Mouse (Mus musculus) liver (tissue): ENCODE results near the gene Gm28044.
A peak's percentile ranks its signal among the peaks of the same experiment; 100 is the strongest.
"Not testable (repeated sequence)": the region's sequence is repeated elsewhere in the genome, so short reads cannot be mapped to it uniquely, and the experiment has no call there.

ENCODE experiments used
- DNase-seq: peaks from one replicate; pipeline ENCODE4 v3.0.0-alpha.2; 2020; ENCODE audit warnings: mixed read lengths

The Gm28044 gene

GRCm38 (mm10) chr13:67360131-67360744 lies at the start of gene Gm28044, which contains the start of gene Zfp953:
Gm28044 (minus strand) TSS chr13:67360536.
Zfp953 (minus strand) TSS chr13:67360605.
- DNase-seq, result peak; percentile 80

GRCm38 (mm10) chr13:67399183-67399903 lies 39.0 kb upstream of the Gm28044 start, which contains the start of gene Zfp429:
Zfp429 (minus strand) TSS chr13:67399819.
- DNase-seq, result peak; percentile 64

- not testable (repeated sequence) for DNase-seq
Measured at GRCm38 (mm10) chr13:67376255-67376654, 15.9 kb upstream of the Gm28044 start.

DNA sequence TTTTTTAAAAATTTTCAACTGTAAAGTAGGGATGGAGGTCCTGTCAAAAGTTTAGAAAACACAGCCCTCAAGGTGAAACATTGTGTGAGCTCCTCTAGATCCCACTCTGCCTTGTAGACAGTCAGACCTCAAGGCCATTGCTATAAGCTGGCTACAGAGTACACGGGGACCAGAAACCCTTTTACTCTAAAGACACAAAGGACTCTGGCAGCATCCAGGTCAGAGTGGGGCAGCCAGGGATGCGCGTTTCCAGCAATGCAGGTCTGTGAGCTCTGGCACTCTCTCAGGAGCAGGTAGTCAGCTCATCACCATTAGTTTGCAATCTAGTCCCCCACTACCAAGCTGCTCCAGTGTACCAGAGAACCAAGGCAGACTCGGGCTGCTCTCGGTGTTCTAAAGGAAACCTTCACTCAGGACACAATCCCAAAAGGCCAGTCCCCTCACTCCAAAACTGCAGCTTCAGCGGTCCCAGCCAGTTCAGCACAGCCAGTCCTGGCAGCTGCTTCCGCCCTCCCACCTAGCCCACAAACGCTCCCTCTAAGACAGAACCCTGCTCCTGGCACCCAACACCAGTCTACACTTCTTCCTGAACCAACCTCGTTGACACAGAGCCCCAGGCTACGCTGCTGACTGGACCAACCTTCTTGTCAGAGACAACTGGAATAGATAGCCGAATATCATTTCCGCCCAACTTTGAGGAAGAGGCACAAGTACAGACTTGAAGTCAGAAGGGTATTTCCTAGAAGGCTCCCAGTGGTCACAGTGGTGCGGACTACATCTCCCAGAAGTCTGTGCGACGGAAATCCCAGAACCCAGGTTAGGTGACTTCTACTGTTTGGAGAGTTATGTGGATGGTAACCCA lies 14.9 kb upstream of the Gm28044 start, which contains the start of the genes Gm28041 and Zfp456:
Gene Gm28041 (minus strand): TSS at position 684 of the 862 bp plus-strand sequence.
Gene Zfp456 (minus strand): TSS at position 761 of the 862 bp plus-strand sequence.
- DNase-seq, result peak; percentile 68

GRCm38 (mm10) chr13:67351854-67352253 lies 8.5 kb downstream of the Gm28044 start:
- no peak for DNase-seq

DNA sequence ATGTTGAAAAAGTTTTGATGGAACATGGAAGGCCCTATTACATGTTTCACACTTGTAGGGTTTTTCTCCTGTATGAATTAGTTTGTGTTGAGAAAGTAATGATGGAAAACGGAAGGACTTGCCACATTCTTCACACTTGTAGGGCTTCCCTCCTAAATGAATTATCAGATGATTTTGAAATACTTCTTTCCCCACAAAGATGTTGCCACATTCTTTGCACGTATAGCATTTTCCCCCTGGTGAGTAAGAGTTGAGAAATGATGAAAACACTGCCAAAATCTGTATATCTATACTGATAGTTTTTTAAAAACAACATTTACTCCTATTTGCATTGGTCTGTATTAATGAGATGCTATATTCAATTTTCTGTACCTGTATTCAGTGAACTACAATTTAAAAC lies 16.9 kb downstream of the Gm28044 start:
- DNase-seq, result no peak

DNA sequence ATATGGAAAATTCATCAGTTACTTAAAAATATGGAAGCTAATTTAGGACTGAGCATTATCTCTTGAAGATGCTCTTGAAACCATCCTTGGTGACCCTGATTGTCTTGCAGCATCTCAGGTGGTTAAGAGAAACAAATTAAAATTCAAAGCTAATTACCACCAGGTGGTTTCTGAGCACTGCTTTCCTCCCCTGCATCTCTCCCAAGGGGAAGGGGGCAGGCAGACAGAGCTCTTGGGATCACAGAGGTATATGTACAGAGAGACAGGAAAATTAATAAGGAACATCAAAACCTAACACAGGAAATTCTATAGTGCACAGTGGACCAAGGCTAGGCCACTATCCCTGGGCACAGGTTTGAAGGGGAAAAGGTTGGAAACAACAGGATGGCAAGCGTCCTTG lies 27.5 kb downstream of the Gm28044 start:
- DNase-seq, result peak; percentile 3

DNA sequence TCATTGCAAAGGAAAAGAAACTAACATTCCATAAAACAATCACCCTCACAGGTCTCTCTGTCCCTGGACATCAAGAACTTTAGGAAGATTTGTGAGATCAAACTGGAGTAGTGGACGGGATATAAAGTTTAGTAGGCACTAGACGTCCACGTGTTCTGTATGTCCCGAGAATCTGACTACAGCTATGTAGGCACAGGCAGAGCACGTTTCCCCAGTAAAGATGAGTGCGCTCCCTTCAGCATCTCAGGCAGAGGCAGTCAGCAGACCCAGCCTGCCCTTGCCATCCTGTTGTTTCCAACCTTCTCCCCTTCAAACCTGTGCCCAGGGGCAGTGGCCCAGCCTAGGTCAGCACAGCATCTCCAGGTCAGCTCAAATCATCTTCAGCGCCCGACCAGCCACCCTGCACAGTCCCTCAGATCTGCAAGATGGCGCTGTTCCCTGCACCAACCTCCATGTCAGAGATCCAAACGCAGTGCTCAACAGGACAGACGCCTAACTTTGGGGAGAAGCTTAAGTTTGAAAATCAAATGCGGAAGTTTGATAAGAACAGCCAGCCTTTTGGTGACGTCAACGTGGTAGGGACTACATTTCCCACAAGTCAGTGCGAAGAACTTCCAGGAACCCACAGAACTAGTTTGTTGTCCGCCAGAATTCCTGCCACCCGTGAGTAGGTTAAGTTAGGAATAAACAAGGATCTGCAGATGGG lies 28.2 kb downstream of the Gm28044 start, which contains the start of gene Zfp595:
Gene Zfp595 (minus strand): TSS at position 552 of the 706 bp plus-strand sequence.
- peak; percentile 76 for DNase-seq

DNA sequence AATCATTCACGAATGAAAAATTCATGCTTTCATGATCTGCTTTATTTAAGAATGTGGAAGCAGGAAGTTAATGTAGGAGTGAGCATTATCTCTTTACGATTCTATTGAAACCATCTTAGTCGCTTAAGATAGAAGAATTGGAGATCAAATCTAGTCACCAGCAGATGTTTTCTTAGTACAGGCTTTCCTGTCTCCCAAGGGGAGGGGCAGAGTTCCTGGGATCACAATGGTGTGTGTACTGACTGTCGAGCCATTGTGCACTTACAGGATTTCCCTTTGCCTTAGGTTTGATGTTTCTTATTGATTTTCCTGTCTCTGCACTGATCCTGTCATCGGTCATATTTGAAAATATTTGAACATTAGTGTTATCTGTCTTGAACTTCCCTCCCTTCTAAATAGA lies 53.6 kb downstream of the Gm28044 start:
- no peak for DNase-seq

DNA sequence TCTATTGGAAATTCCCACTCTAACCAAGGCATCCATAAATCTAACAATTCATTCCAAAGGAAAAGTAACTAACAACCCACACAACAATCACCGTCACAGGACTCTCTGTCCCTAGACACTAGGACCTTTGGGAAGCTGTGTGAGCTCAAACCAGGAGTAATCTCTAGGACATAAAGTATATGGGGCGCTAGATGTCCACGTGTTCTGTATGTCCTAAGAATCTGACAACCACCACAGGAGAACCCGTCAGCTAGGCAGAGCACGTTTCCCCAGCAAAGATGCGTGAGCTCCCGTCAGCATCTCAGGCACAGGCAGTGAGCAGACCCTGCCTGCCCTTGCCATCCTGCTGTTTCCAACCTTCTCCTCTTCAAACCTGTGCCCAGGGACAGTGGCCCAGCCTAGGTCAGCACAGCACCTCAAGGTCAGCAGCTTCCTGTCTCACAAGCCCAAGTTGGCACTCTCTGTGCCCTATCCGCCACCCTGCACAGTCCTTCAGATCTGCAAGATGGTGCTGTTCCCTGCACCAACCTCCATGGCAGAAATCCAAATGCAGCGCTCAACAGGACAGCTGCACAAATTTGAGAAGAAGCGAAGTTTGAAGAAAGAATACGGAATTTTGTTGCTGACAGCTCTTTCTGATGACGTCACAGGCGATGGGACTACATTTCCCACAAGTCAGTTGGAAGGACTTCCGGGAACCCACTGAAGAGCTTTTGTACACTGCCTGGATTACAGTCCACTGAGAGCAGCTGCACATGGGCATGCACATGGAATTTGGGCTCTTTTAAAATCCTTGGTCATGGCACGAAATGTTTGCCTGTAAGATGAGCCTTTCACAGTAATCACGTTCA lies 54.3 kb downstream of the Gm28044 start, which contains the start of gene Zfp457:
Gene Zfp457 (minus strand): TSS at position 664 of the 851 bp plus-strand sequence.
- DNase-seq, result peak; percentile 74

- DNase-seq, result no peak
Measured at GRCm38 (mm10) chr13:67278314-67278713, 82.0 kb downstream of the Gm28044 start, which contains the start of gene Zfp458. Zfp458 (minus strand) TSS chr13:67278466.

DNA sequence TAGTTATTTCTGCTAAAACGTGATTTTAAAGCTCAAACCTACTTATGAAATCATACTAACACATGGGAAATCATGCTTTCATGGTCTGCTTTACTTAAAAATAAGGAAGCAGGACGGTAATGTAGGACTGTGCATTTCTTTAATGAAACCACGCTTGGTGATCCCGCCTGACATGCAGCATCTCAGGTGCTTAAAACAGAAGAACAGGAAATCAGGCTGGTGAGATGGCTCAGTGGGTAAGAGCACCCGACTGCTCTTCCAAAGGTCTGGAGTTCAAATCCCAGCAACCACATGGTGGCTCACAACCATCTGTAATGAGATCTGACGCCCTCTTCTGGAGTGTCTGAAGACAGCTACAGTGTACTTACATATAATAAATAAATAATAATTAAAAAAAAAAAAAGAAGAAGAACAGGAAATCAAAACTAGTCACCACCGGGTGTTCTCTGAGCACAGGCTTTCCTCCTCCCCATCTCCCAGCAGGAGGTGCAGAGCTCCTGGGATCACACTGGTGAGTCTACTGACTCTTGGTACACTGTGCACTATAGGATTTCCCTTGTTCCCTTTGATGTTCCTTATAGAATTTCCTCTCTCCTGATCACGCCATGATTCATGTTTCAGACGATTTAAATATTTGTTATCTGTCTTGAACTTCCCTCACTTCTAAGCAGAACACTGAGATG lies 90.8 kb downstream of the Gm28044 start:
- not testable (repeated sequence) for DNase-seq

DNA sequence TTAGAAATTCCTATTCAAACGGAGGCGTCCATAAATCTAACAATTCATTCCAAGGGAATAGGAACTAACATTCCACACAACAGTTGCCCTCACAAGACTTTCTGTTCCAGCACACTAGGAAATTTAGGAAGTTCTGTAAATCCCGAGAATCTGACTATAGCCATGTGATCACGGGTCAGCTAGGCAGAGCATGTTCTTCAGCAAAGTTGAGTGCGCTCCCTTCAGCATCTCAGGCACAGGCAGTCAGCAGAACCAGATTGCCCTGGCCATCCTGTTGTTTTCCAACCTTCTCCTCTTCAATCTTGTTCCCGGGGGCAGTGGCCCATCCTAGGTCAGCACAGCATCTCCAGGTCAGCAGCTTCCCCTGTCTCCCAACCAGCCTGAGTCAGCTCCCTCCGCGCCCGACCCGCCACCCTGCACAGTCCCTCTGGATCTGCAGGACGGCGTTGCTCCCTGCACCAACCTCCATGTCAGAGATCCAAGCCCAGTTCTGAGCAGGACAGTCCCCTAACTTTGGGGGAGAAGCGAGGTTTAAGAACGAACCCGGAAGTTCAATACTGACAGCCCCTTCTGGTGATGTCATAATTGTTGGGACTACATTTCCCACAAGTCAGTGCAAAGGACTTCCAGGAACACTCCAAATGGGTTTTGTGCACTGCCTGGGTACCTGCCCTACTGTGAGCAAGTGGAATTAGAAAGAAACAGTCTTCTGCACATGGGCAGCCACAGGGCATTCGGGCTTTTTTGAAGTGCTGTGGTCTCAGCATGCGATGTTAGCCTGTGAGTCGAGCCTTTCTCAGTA lies 91.6 kb downstream of the Gm28044 start:
- peak; percentile 64 for DNase-seq
